Mouse (Mus musculus) lung, adult 2 months (tissue): ENCODE results near the gene Gm20388. TPM values are rescaled to one million over a fixed set of nuclear protein-coding genes. Genes with fewer than 3 reads are reported as not detected.

Experiments used
- DNase-seq: peaks from one replicate; pipeline ENCODE4 v3.0.0; 2022
- H3K4me1 ChIP-seq: fragments of 200-500 bp; 2 replicates; pipeline ENCODE4 v1.6.1; 2011; ENCODE audit warnings: low read length; ENCODE audit not compliant: control insufficient read depth, insufficient read depth
- H3K4me3 ChIP-seq: fragments of 200-500 bp; replicated peaks from 2 replicates; pipeline ENCODE3; 2011; ENCODE audit warnings: low read depth, mild to moderate bottlenecking, control low read depth, low read length; ENCODE audit errors: extremely low read depth
- CTCF ChIP-seq: fragments of 200-500 bp; IDR thresholded peaks from 2 replicates; pipeline ENCODE4 v1.5.1; 2011; ENCODE audit warnings: mild to moderate bottlenecking, low read length, control low read depth; ENCODE audit not compliant: insufficient read depth
- POLR2A ChIP-seq: fragments of 200-500 bp; IDR thresholded peaks from 2 replicates; pipeline ENCODE4 v1.6.1; 2011; ENCODE audit warnings: low read depth, mild to moderate bottlenecking, control low read depth, low read length, borderline replicate concordance; ENCODE audit errors: extremely low read depth
- WGBS: fragments of 180-500 bp; shearing (Covaris S2); methylation state at CpG from one replicate; pipeline ENCODE4 v1.1.7; 2018; 5-methylcytosine and 5-hydroxymethylcytosine counted together
- polyA plus RNA-seq: library from polyadenylated mRNA; depleted of rRNA; stranded (reverse); fragments of >200 nt; gene quantifications from 2 replicates; pipeline ENCODE4 v1.2.3, GENCODE M21; 2012

Gm20388 gene
- polyA plus RNA-seq, 1 experiment: 67.8 TPM

- no peak for DNase-seq
- no peak for TF ChIP-seq CTCF
- TF ChIP-seq POLR2A: no peak
- Histone ChIP-seq H3K4me1 (peaks cover 24% of the 10 kb centered on the region), H3K4me3 (no peak overlapping the region)
- WGBS: 28% methylated on average over 19 of the region's 19 CpGs
Observed at GRCm38 (mm10) chr8:120382436-120383203, 472.0 kb downstream of the Gm20388 start.

GRCm38 (mm10) chr8:120383204-120383560 lies 472.5 kb downstream of the Gm20388 start:
- TF ChIP-seq CTCF: no peak
- no peak for TF ChIP-seq POLR2A
- WGBS: 82% methylated on average over 6 of the region's 6 CpGs
- DNase-seq: no peak
- Histone ChIP-seq H3K4me3 (no peak overlapping the region), H3K4me1 (peaks cover 24% of the 10 kb centered on the region)

GRCm38 (mm10) chr8:120383713-120384112 lies 473.1 kb downstream of the Gm20388 start:
- WGBS: 66% methylated on average over 6 of the region's 6 CpGs
- peaks cover 18% of the 10 kb centered on the region for H3K4me1 ChIP-seq
- TF ChIP-seq CTCF (no peak), POLR2A (no peak)
- H3K4me3 ChIP-seq: no peak overlapping the region
- DNase-seq: no peak

- peak; percentile 31 for TF ChIP-seq CTCF
- TF ChIP-seq POLR2A: no peak
- Histone ChIP-seq H3K4me3 (no peak overlapping the region), H3K4me1 (peaks cover 17% of the 10 kb centered on the region)
- DNase-seq: no peak
Observed at GRCm38 (mm10) chr8:120384745-120385144, 474.1 kb downstream of the Gm20388 start.

GRCm38 (mm10) chr8:120388246-120388645 lies 477.6 kb downstream of the Gm20388 start:
- 87% methylated on average over 6 of the region's 6 CpGs for WGBS
- Histone ChIP-seq H3K4me1 (peaks cover 8% of the 10 kb centered on the region), H3K4me3 (no peak overlapping the region)
- TF ChIP-seq CTCF: no peak
- no peak for TF ChIP-seq POLR2A
- DNase-seq: no peak

- WGBS: 92% methylated on average over 7 of the region's 7 CpGs
- H3K4me3 ChIP-seq: no peak overlapping the region
- DNase-seq: no peak
- TF ChIP-seq CTCF (no peak), POLR2A (no peak)
- H3K4me1 ChIP-seq: no peaks in the 10 kb centered on the region
Observed at GRCm38 (mm10) chr8:120390598-120390997, 480.0 kb downstream of the Gm20388 start.

GRCm38 (mm10) chr8:120391856-120392255 lies 481.2 kb downstream of the Gm20388 start:
- no peak for DNase-seq
- WGBS: 82% methylated on average over 21 of the region's 21 CpGs
- H3K4me3 ChIP-seq: no peak overlapping the region
- no peak for TF ChIP-seq POLR2A
- TF ChIP-seq CTCF: no peak
- H3K4me1 ChIP-seq: no peaks in the 10 kb centered on the region

- no peak for DNase-seq
- H3K4me1 ChIP-seq: no peaks in the 10 kb centered on the region
- WGBS: 77% methylated on average over 11 of the region's 11 CpGs
- no peak overlapping the region for H3K4me3 ChIP-seq
- TF ChIP-seq POLR2A (no peak), CTCF (no peak)
Observed at GRCm38 (mm10) chr8:120393085-120393484, 482.4 kb downstream of the Gm20388 start.

- no peak for DNase-seq
- Histone ChIP-seq H3K4me1 (no peaks in the 10 kb centered on the region), H3K4me3 (no peak overlapping the region)
- WGBS: 78% methylated on average over 9 of the region's 9 CpGs
- no peak for TF ChIP-seq POLR2A
- TF ChIP-seq CTCF: no peak
Observed at GRCm38 (mm10) chr8:120393871-120394275, 483.2 kb downstream of the Gm20388 start.

- 93% methylated on average over 3 of the region's 3 CpGs for WGBS
- no peak for TF ChIP-seq CTCF
- no peak for TF ChIP-seq POLR2A
- DNase-seq: no peak
- Histone ChIP-seq H3K4me3 (no peak overlapping the region), H3K4me1 (no peaks in the 10 kb centered on the region)
Observed at GRCm38 (mm10) chr8:120395892-120396291, 485.3 kb downstream of the Gm20388 start.

- TF ChIP-seq CTCF: no peak
- TF ChIP-seq POLR2A: no peak
- WGBS: 53% methylated on average over 3 of the region's 3 CpGs
- Histone ChIP-seq H3K4me1 (no peaks in the 10 kb centered on the region), H3K4me3 (no peak overlapping the region)
- no peak for DNase-seq
Observed at GRCm38 (mm10) chr8:120396756-120397155, 486.1 kb downstream of the Gm20388 start.
